Mouse (Mus musculus) liver, postnatal 0 days (tissue): ENCODE results near the gene Cdc42ep5. TPM values are rescaled to one million over a fixed set of nuclear protein-coding genes. Genes with fewer than 3 reads are reported as not detected.
A peak's percentile ranks its signal among the peaks of the same experiment; 100 is the strongest.
"Not testable (repeated sequence)": the region's sequence is repeated elsewhere in the genome, so short reads cannot be mapped to it uniquely, and the experiment has no call there.

Experiments used
- ATAC-seq: fragments of 200-750 bp; cut with Nextera tagmentation; 2 replicates; pipeline ENCODE4 v1.8.0; 2017; ENCODE audit warnings: mild to moderate bottlenecking, moderate library complexity
- DNase-seq: peaks from one replicate; pipeline ENCODE4 v3.0.0-alpha.2; 2016
- H3K27ac ChIP-seq: fragments of 300-500 bp; sonication (generic); 2 replicates; pipeline ENCODE4 v1.5.1; 2014; ENCODE audit warnings: antibody characterized with exemption, moderate library complexity, mild to moderate bottlenecking, low read depth
- H3K27me3 ChIP-seq: fragments of 300-500 bp; sonication (generic); 2 replicates; pipeline ENCODE4 v1.6.1; 2014; ENCODE audit warnings: low read length, control low read depth, mixed read lengths; ENCODE audit not compliant: insufficient read depth
- H3K36me3 ChIP-seq: fragments of 300-500 bp; sonication (generic); replicated peaks from 2 replicates; pipeline ENCODE4 v1.6.1; 2014; ENCODE audit warnings: mild to moderate bottlenecking, control low read depth, low read length, moderate library complexity, mixed read lengths; ENCODE audit not compliant: insufficient read depth
- H3K4me1 ChIP-seq: fragments of 300-500 bp; sonication (generic); 2 replicates; pipeline ENCODE4 v1.6.1; 2014; ENCODE audit warnings: antibody characterized with exemption, mild to moderate bottlenecking, control low read depth; ENCODE audit not compliant: insufficient read depth
- H3K4me2 ChIP-seq: fragments of 300-500 bp; sonication (generic); 2 replicates; pipeline ENCODE4 v1.6.1; 2014; ENCODE audit warnings: low read depth, mild to moderate bottlenecking, low read length, moderate library complexity, mixed read lengths
- H3K4me3 ChIP-seq: fragments of 300-500 bp; sonication (generic); 2 replicates; pipeline ENCODE4 v1.5.1; 2014; ENCODE audit warnings: low read depth, low read length
- H3K9ac ChIP-seq: fragments of 300-500 bp; sonication (generic); replicated peaks from 2 replicates; pipeline ENCODE4 v1.6.1; 2014; ENCODE audit warnings: mild to moderate bottlenecking, moderate library complexity
- H3K9me3 ChIP-seq: fragments of 300-500 bp; sonication (generic); 2 replicates; pipeline ENCODE4 v1.6.1; 2016; ENCODE audit warnings: mild to moderate bottlenecking, control low read depth, low read length, mixed read lengths
- CTCF ChIP-seq: sonication (generic); IDR thresholded peaks from 2 replicates; pipeline ENCODE4 v1.5.1; 2016; ENCODE audit warnings: antibody characterized with exemption, low read depth
- EP300 ChIP-seq: IDR thresholded peaks from 2 replicates; pipeline ENCODE4 v1.6.1; 2016; ENCODE audit warnings: antibody characterized with exemption, low read depth, mild to moderate bottlenecking
- WGBS: fragments of 180-500 bp; shearing (Covaris S2); extraction: QIAGEN DNeasy Blood & Tissue Kit; methylation state at CpG from one replicate; pipeline ENCODE4 v1.1.7; 2014; ENCODE audit not compliant: insufficient replicate concordance; 5-methylcytosine and 5-hydroxymethylcytosine counted together
- polyA plus RNA-seq: library from polyadenylated mRNA; unstranded; fragments of >200 nt; fragmentation: Nextera tagmentation; extraction: Ambion mirVana; gene quantifications from 2 replicates; pipeline ENCODE4 v1.2.1, GENCODE M21; 2015

The Cdc42ep5 gene
- polyA plus RNA-seq, 1 experiment from 2014 or later: 8.2 TPM

DNA sequence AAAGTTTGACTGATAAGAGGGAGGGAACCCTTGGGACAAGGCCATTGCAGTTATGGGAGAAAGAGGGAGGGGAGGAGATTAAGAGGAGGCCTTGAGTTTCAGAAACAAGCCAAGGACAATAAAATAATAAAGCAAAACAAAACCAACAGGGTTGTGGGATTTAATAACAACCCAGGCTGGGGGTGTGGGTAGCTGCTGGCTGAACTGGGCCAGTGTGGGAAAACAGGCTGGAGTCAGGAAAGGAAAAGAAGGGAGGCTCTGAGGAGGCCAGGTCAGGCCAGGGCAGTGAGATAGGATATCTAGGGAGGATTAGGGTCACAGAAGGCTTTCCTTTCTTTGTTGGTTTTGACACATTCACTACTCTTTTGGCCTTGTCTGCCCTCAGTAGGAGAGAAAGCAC is 2.4 kb upstream of the Cdc42ep5 start:
- H3K36me3 ChIP-seq: no peaks in the 10 kb centered on the region
- H3K4me3 ChIP-seq: no peak overlapping the region
- H3K9ac ChIP-seq: no peak overlapping the region
- H3K27me3 ChIP-seq: no peaks in the 10 kb centered on the region
- H3K27ac ChIP-seq: no peak overlapping the region
- no peak overlapping the region for H3K4me2 ChIP-seq
- 0 out of 2 replicates have a peak, but pooled peaks cover 2% of the 10 kb centered on the region for H3K4me1 ChIP-seq
- ATAC-seq (no peak), DNase-seq (no peak)
- no peaks in the 10 kb centered on the region for H3K9me3 ChIP-seq
- TF ChIP-seq CTCF (no peak), EP300 (no peak)

DNA sequence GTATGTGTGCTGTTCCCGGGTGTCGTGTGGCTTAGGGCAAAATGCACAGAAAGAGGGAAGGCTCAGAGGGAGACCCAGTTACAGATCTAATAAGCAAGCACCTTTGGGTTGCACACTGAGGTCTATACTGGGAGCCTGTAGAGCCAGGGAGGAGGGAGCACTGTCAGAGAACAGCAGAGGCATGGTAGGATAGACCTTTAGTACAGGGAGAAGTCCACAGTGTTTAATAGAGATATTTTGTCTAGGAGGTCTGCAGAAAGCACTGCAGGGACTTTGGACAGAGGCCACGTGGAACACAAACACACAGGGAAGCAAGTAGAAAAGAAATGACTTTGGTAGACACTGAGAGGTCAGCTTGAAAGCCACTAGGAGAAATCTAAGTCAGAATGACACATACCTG is 626 bp upstream of the Cdc42ep5 start:
- 0 out of 2 replicates have a peak, but pooled peaks cover 2% of the 10 kb centered on the region for H3K4me1 ChIP-seq
- peak overlapping the region; percentile 71; the same call in 1 of the 2 replicates for H3K4me2 ChIP-seq
- no peak for TF ChIP-seq EP300
- no peak for TF ChIP-seq CTCF
- H3K9ac ChIP-seq: no peak overlapping the region
- ATAC-seq (0 out of 2 replicates have a peak, but pooled peaks have one; percentile 1), DNase-seq (no peak)
- no peaks in the 10 kb centered on the region for H3K36me3 ChIP-seq
- H3K27me3 ChIP-seq: no peaks in the 10 kb centered on the region
- 26% methylated on average over 3 of the region's 3 CpGs for WGBS
- no peaks in the 10 kb centered on the region for H3K9me3 ChIP-seq
- peak overlapping the region; percentile 16; the same call in 1 of the 2 replicates for H3K27ac ChIP-seq
- 0 out of 2 replicates have a peak overlapping the region, but pooled peaks have one; percentile 32 for H3K4me3 ChIP-seq

DNA sequence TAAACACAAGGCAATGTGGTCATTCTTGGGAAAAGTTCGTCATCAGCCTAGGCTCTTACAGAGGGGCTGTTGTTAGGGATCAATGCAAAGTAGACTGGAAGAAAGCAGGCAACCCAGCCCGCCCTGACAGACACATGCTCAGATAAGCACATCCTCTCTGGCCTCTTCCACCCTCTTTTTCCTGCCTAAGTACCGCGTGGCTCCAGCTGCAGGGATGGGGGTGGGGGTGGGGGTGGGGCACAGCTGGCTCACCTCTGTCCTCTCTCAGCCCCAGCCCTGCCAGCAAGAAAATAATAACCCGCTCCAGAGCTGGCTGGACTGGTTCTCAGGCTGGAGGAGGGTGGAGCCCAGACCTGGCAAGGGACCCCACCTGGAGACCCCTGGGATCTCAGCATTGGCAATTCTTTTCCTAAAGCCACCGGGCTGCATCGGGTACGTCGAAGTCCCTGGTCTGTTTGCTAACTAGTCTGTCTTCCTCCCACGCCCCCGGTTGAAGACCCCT is 1.0 kb downstream of the Cdc42ep5 start:
- Histone ChIP-seq H3K36me3 (no peaks in the 10 kb centered on the region), H3K9ac (peak overlapping the region; percentile 22), H3K4me2 (peak overlapping the region; percentile 71), H3K9me3 (no peaks in the 10 kb centered on the region), H3K4me1 (0 out of 2 replicates have a peak, but pooled peaks cover 2% of the 10 kb centered on the region), H3K4me3 (peak overlapping the region; percentile 32), H3K27ac (peak overlapping the region; percentile 14; the same call in 1 of the 2 replicates), H3K27me3 (no peaks in the 10 kb centered on the region)
- DNase-seq (no peak), ATAC-seq (peak; percentile 62)
- 3% methylated on average over 11 of the region's 11 CpGs for WGBS
- TF ChIP-seq EP300: no peak
- no peak for TF ChIP-seq CTCF

DNA sequence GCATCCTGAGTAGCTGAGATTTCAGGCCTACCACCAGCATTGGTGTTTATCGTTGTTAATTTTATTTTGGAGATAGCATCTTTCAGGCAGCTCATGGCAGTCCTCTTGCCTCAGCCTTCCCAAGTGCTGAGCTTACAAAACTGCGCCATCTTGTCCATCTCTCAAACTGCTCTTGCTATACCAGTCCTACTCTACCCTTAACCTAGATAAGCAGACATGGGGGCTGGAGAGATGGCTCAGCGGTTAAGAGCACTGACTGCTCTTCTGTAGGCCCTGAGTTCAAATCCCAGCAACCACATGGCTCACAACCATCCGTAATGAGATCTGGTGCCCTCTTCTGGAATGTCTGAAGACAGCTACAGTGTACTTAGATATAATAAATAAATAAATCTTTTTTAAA is 3.1 kb downstream of the Cdc42ep5 start:
- not testable (repeated sequence) for H3K4me3 ChIP-seq, H3K27ac ChIP-seq, H3K9ac ChIP-seq, ATAC-seq, H3K27me3 ChIP-seq, DNase-seq, H3K4me1 ChIP-seq, H3K36me3 ChIP-seq, H3K4me2 ChIP-seq, H3K9me3 ChIP-seq
- 88% methylated on average over 4 of the region's 4 CpGs for WGBS

DNA sequence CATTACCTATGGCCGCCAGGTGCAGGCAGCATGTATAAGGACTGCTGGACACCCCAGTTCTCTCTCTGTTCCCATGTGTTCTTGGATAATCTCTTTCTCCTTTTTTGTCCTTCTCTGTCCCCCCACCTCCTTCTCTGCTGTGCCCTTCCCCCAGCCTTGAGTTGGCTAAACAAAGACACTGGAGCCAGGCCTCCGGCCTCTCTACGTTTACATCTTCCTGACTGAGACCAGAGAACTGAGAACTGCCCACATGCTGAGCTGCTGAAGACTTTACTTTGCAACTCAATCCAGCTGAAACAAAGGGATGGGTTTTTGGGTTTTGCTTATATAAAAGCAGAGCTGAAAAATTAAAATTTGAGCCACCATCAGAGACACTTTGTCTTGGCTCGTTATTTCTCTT is 9.7 kb downstream of the Cdc42ep5 start:
- ATAC-seq: no peak
- WGBS: 68% methylated on average over 4 of the region's 4 CpGs
- H3K4me2 ChIP-seq: no peak overlapping the region
- no peak overlapping the region for H3K9ac ChIP-seq
- H3K36me3 ChIP-seq: no peaks in the 10 kb centered on the region
- H3K4me1 ChIP-seq: peaks cover 14% of the 10 kb centered on the region; the same call in 1 of the 2 replicates
- H3K4me3 ChIP-seq: no peak overlapping the region
- no peaks in the 10 kb centered on the region for H3K9me3 ChIP-seq
- H3K27me3 ChIP-seq: 0 out of 2 replicates have a peak, but pooled peaks cover 3% of the 10 kb centered on the region
- TF ChIP-seq CTCF (no peak), EP300 (no peak)
- DNase-seq: no peak
- no peak overlapping the region for H3K27ac ChIP-seq

DNA sequence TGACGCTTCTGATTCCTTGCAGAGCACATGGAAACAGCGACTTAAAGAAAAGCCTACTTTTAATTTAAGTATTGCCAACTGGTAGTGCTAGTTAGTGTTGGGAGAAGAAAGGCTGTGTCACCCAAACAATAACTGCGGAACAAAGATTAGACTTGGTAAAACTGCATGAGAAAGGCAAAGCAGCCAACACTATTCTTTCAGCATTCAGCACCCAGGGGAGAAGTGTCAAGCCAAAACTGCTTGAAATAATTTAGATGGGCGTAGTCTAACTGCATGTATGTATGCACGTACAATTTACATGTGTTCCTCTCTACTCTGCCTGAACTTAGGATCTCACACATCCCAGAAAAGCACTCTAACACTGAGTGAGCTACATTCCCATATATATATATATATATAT is 10.3 kb downstream of the Cdc42ep5 start:
- ATAC-seq (no peak), DNase-seq (peak; percentile 1)
- Histone ChIP-seq H3K9me3 (no peaks in the 10 kb centered on the region), H3K36me3 (no peaks in the 10 kb centered on the region), H3K4me1 (peaks cover 16% of the 10 kb centered on the region; the same call in 1 of the 2 replicates), H3K4me3 (no peak overlapping the region), H3K4me2 (no peak overlapping the region), H3K27ac (no peak overlapping the region), H3K9ac (no peak overlapping the region), H3K27me3 (0 out of 2 replicates have a peak, but pooled peaks cover 3% of the 10 kb centered on the region)
- 71% methylated on average over 5 of the region's 5 CpGs for WGBS
- TF ChIP-seq CTCF (no peak), EP300 (no peak)

DNA sequence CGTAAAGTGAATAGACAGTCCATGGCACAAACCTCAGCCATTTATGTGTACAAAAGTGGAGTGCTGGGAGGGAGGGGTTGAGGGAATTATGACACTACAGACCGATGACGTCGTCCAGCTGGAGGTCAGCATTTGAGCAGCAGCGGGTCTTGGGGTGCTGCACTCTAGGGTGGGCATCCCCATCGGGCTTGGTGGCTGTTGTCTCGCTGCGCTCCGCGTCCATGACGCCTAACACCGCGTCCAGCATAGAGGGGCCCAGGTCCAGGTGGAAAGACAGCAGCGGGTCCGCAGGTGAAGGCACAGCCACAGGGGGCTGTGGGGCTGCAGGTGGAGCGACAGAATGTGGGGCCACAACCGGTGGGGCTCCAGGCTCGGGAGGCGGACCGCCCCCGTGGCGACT is 13.4 kb downstream of the Cdc42ep5 start:
- 0 out of 2 replicates have a peak, but pooled peaks cover 3% of the 10 kb centered on the region for H3K27me3 ChIP-seq
- peak overlapping the region; percentile 82 for H3K4me3 ChIP-seq
- ATAC-seq: peak; percentile 5; the same call in 1 of the 2 replicates
- peak; percentile 27 for DNase-seq
- H3K4me2 ChIP-seq: peak overlapping the region; percentile 98
- TF ChIP-seq CTCF: no peak
- no peak for TF ChIP-seq EP300
- peaks cover 17% of the 10 kb centered on the region for H3K36me3 ChIP-seq
- peak overlapping the region; percentile 36; the same call in 1 of the 2 replicates for H3K9ac ChIP-seq
- no peaks in the 10 kb centered on the region for H3K9me3 ChIP-seq
- peaks cover 26% of the 10 kb centered on the region for H3K4me1 ChIP-seq
- peak overlapping the region; percentile 97 for H3K27ac ChIP-seq
- WGBS: 19% methylated on average over 22 of the region's 22 CpGs
